Mouse (Mus musculus) intestine, embryonic 16.5 days (tissue): ENCODE measurements around the gene Cdca3. TPM values are rescaled to one million over a fixed set of nuclear protein-coding genes. Genes with fewer than 3 reads are reported as not detected.

ENCODE experiments used
- ATAC-seq: fragments of 200-750 bp; cut with Nextera tagmentation; 2 replicates; pipeline ENCODE4 v1.8.0; 2017; ENCODE audit warnings: moderate TSS enrichment, moderate library complexity
- H3K27ac ChIP-seq: fragments of 300-500 bp; sonication (generic); 2 replicates; pipeline ENCODE4 v1.5.1; 2014; ENCODE audit warnings: mild to moderate bottlenecking, low read length
- H3K27me3 ChIP-seq: fragments of 300-500 bp; sonication (generic); replicated peaks from 2 replicates; pipeline ENCODE4 v1.6.1; 2014; ENCODE audit warnings: low read length, control low read depth, mixed read lengths; ENCODE audit not compliant: control insufficient read depth, insufficient read depth
- H3K36me3 ChIP-seq: fragments of 300-500 bp; sonication (generic); 2 replicates; pipeline ENCODE4 v1.6.1; 2014; ENCODE audit warnings: low read length, control low read depth; ENCODE audit not compliant: control insufficient read depth, insufficient read depth
- H3K4me1 ChIP-seq: fragments of 300-500 bp; sonication (generic); 2 replicates; pipeline ENCODE4 v1.6.1; 2014; ENCODE audit warnings: low read length, control low read depth, mixed read lengths; ENCODE audit not compliant: control insufficient read depth, insufficient read depth
- H3K4me2 ChIP-seq: fragments of 300-500 bp; sonication (generic); 2 replicates; pipeline ENCODE4 v1.6.1; 2014; ENCODE audit warnings: low read depth, low read length, control low read depth
- H3K4me3 ChIP-seq: fragments of 300-500 bp; sonication (generic); 2 replicates; pipeline ENCODE4 v1.5.1; 2014; ENCODE audit warnings: mild to moderate bottlenecking, low read length
- H3K9ac ChIP-seq: fragments of 300-500 bp; sonication (generic); 2 replicates; pipeline ENCODE4 v1.6.1; 2014; ENCODE audit warnings: low read depth, low read length
- H3K9me3 ChIP-seq: fragments of 300-500 bp; sonication (generic); 2 replicates; pipeline ENCODE4 v1.6.1; 2016; ENCODE audit warnings: low read length, control low read depth; ENCODE audit not compliant: control insufficient read depth
- WGBS: fragments of 180-500 bp; shearing (Covaris S2); extraction: QIAGEN DNeasy Blood & Tissue Kit; methylation state at CpG from one replicate; pipeline ENCODE4 v1.1.7; 2014; 5-methylcytosine and 5-hydroxymethylcytosine counted together
- polyA plus RNA-seq: library from polyadenylated mRNA; unstranded; fragments of >200 nt; fragmentation: Nextera tagmentation; extraction: Ambion mirVana; gene quantifications from 2 replicates; pipeline ENCODE4 v1.2.1, GENCODE M21; 2015

Gene Cdca3
- polyA plus RNA-seq: 153 and 183 TPM in 2 replicates

DNA sequence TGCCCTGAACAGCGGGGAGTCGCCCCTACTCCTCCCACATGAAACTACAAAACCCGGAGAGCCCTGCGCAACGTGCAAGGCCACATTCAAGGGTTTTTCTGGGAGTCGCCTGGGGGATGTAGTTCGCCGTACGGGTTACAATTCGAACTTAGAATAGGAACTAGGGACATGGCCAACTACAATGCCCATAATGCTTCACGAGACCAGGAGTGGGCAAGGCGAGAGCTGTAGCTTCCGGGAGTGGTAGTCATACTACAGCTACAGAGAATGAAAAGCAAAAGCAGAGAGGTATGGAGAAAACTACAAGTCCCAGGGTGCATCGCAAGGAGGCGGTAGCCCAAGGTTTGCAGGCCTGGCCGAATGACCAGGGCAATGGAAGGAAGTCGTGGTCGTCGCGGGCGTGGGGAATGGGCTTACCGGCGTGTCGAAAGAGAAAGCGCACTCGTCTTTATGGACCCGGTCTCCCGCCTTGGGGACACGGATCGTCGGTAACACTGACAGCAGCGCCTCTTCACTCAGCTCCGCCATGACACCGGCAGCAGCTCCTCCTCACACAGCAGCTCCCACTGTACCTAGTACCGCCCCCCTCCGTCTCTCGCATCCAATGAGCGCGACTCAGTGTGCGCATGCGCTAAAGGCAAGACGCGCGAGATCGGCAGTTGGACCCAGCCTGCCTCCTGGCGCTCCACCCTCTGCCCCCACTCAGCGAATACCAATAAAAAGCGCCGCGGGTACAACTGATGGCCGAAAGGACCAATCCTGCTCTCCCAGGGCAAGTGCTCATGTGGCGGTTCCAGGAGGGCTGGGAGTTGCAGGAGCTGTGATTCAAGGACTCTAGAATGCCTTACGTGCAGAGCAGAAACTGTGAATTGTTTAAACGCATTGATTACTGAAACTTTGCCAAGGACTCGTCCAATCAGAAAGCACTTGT is at the start of gene Cdca3, which contains the start of gene Usp5:
TSS of gene Cdca3 (plus strand) at position 680 of the 931 bp plus-strand sequence.
TSS of gene Usp5 (minus strand) at position 617 of the 931 bp plus-strand sequence.
- H3K27me3 ChIP-seq: no peaks in the 10 kb centered on the region
- peak; percentile 95 for ATAC-seq
- peak within 1 kb of the TSS; percentile 90 for H3K4me2 ChIP-seq
- peak within 1 kb of the TSS; percentile 96 for H3K27ac ChIP-seq
- under 1% methylated on average over 55 of the region's 55 CpGs for WGBS
- H3K4me3 ChIP-seq: peak within 1 kb of the TSS; percentile 76
- H3K4me1 ChIP-seq: peaks cover 10% of the 10 kb centered on the region
- peaks cover 16% of the 10 kb centered on the region for H3K36me3 ChIP-seq
- H3K9ac ChIP-seq: peak within 1 kb of the TSS; percentile 86
- H3K9me3 ChIP-seq: no peaks in the 10 kb centered on the region

DNA sequence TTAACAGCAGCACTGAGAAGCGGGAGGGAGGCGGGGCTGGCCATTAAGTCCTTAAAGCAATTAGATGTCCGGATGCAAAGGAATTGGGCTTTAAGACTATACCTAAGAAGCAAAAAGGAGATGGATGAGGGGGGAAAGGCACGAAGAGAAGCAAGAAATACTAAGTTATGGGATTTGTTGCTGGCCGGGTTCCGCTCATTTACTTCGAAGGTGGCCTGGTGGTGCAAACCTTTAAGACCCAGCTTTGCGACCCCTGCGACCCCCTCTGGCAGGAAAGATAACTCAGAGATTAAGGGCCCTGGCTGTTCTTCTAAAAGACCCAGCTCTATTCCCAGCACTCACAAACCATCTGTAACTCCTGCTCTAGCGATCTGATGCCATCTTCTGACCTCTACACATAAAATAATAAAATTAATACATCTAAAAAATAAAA is 49.3 kb upstream of the Cdca3 start:
- Histone ChIP-seq H3K9me3 (no peaks in the 10 kb centered on the region), H3K9ac (0 out of 2 replicates have a peak overlapping the region, but pooled peaks have one; percentile 3), H3K36me3 (no peaks in the 10 kb centered on the region), H3K4me1 (no peaks in the 10 kb centered on the region; the same call in 1 of the 2 replicates), H3K27ac (no peak overlapping the region), H3K27me3 (no peaks in the 10 kb centered on the region; the same call in 1 of the 2 replicates), H3K4me2 (peak overlapping the region; percentile 61), H3K4me3 (peak overlapping the region; percentile 42)
- ATAC-seq: peak; percentile 12; the same call in 1 of the 2 replicates
- 4% methylated on average over 10 of the region's 10 CpGs for WGBS

DNA sequence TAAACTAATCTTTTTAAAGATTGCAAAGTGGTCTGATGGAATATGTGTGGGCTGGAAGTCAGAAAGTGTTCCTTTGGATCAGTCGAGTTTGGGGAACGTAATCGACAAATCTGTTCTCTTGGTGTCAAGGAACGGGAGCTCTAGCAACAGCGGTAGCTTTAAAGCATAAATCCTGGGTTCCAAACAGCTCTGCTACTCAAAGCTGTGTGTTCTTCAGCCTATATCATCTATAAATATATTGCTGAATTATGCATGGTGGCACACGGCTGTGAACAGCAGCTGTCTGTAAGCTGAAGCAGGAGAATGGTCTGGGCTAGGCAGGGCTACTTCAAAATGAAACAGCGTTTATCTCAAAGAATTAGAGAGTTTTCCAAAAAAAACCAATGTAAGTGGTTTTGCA is 48.4 kb upstream of the Cdca3 start:
- Histone ChIP-seq H3K9me3 (no peaks in the 10 kb centered on the region), H3K4me2 (no peak overlapping the region), H3K4me3 (no peak overlapping the region), H3K36me3 (no peaks in the 10 kb centered on the region), H3K27me3 (no peaks in the 10 kb centered on the region; the same call in 1 of the 2 replicates), H3K4me1 (no peaks in the 10 kb centered on the region; the same call in 1 of the 2 replicates), H3K9ac (no peak overlapping the region), H3K27ac (no peak overlapping the region)
- ATAC-seq: no peak
- 87% methylated on average over 7 of the region's 7 CpGs for WGBS

DNA sequence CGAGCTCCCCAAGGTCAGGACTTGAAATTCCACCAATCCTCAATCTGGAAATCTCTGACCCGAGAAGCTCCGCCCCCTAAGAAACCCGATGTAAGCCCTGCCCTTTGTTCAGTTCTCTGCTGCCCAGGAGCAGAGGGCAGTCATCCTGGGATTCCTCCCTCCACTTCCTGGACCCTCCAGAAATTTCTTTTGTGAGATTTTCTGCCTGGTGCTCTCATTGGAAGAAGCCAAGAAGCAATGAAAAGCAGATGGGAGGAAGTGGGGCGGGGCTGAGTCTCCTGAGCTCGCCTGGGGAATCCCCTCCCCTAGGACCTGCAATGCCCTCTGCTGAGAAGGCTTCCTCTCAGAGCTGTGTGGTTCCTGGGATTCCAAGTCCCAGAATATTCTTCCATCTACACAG is 46.9 kb upstream of the Cdca3 start:
- WGBS: 20% methylated on average over 6 of the region's 6 CpGs
- Histone ChIP-seq H3K27me3 (no peaks in the 10 kb centered on the region; the same call in 1 of the 2 replicates), H3K4me2 (peak overlapping the region; percentile 30), H3K4me3 (peak overlapping the region; percentile 33), H3K9me3 (no peaks in the 10 kb centered on the region), H3K9ac (no peak overlapping the region), H3K4me1 (no peaks in the 10 kb centered on the region; the same call in 1 of the 2 replicates), H3K36me3 (no peaks in the 10 kb centered on the region), H3K27ac (no peak overlapping the region)
- ATAC-seq: peak; percentile 53

DNA sequence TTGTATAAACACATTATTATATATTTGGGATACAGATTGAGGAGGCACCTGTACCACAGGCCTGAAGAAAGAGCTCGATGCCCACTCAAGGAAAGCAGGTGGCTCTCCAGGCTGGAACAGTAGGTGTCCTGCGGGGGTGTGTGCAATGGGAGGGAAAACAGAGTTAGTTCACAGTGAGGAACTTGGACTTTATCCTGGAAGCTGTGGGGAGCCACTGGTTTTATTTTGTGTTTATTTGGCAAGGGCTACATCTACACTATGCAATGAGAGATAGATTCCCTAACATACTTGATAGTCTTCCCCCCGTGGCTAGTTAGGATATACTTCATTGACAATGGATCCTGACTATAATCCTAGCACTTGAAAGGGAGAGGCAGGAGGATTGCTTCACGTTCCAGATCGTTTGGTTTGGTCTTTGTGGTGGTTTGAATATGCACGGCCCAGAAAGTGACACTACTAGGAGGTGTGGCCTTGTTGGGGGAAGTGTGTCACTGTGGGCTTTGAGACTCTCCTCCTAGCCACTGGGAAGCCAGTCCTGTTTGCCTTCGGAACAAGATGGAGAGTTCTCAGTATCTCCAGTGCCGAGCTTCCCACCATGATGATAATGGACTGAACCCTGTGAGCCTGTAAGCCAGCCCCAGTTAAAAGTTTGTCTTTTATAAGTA is 42.5 kb upstream of the Cdca3 start:
- WGBS: 49% methylated on average over 8 of the region's 8 CpGs
- Histone ChIP-seq H3K9me3 (no peaks in the 10 kb centered on the region), H3K27ac (no peak overlapping the region), H3K9ac (no peak overlapping the region), H3K4me1 (no peaks in the 10 kb centered on the region; the same call in 1 of the 2 replicates), H3K4me2 (no peak overlapping the region), H3K36me3 (no peaks in the 10 kb centered on the region), H3K4me3 (no peak overlapping the region), H3K27me3 (no peaks in the 10 kb centered on the region)
- no peak for ATAC-seq

DNA sequence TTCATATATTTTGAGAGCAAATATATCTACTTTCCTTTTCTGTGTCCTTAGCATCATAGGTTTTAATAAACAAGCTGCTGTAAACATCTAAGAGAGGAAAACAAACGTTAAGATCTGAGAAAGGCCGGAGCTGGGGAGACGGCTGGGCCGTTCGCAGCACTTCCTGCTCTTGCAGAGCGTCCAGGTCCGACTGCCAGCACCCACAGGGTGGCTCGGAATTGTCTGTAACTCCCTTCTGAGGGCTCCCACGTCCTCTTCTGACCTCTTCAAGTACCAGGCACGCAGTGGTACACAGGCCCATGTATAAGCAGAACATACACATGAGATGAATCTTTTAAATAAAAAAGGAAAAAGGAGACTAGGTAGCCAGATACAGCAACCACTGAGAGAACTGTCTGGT is 41.6 kb upstream of the Cdca3 start:
- no peak overlapping the region for H3K27ac ChIP-seq
- no peak for ATAC-seq
- 66% methylated on average over 10 of the region's 10 CpGs for WGBS

DNA sequence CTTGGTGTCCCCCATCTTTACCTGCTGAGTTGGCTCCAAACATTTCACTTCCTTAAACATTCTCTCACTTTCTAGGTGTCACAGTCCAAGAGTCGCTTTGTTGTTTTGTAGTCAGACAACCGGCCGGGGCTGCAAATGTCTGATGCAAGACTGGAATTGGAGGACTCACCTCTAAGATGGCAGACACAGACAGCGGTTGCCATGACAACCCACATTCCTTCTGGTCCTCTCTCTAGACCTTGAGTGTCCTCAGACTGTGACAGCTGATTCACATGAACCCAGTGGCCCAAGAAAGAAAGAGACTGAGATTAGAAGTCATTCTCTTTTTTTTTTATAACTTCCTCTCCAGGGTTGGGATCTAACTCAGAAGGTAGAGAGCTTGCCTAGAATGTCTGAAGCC is 39.8 kb upstream of the Cdca3 start:
- Histone ChIP-seq H3K27ac (no peak overlapping the region), H3K4me3 (no peak overlapping the region), H3K9me3 (no peaks in the 10 kb centered on the region), H3K36me3 (no peaks in the 10 kb centered on the region), H3K27me3 (no peaks in the 10 kb centered on the region), H3K9ac (no peak overlapping the region), H3K4me1 (no peaks in the 10 kb centered on the region), H3K4me2 (no peak overlapping the region)
- ATAC-seq: no peak
- WGBS: 81% methylated on average over 4 of the region's 4 CpGs

More for the DNA sequence above, 41.6 kb upstream of the Cdca3 start:
- Histone ChIP-seq H3K36me3 (no peaks in the 10 kb centered on the region), H3K4me2 (no peak overlapping the region), H3K9ac (no peak overlapping the region), H3K9me3 (no peaks in the 10 kb centered on the region), H3K27me3 (no peaks in the 10 kb centered on the region), H3K4me3 (no peak overlapping the region), H3K4me1 (no peaks in the 10 kb centered on the region; the same call in 1 of the 2 replicates)

DNA sequence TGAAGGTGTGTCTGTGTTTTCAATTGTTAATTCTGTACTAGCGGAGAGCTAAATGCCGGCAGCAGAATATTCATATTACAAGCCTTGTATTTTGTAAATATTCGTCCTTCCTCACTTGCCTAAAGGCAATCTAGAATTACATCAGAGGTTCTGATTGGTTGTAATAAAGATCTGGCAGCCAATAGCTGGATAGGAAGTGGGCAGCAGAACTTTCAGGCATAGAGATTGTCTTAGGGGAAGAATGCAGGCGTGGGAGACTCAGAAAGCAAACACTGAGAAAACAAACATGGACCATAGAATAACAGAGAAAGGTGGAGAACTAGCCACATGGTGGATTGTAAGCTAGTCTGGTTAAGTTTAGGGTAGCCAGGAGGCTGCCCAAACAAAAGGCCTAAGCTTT is 39.2 kb upstream of the Cdca3 start:
- Histone ChIP-seq H3K9me3 (no peaks in the 10 kb centered on the region), H3K9ac (no peak overlapping the region), H3K27ac (no peak overlapping the region), H3K4me2 (no peak overlapping the region), H3K4me3 (no peak overlapping the region), H3K4me1 (no peaks in the 10 kb centered on the region), H3K36me3 (no peaks in the 10 kb centered on the region), H3K27me3 (no peaks in the 10 kb centered on the region)
- WGBS: 64% methylated on average over 4 of the region's 4 CpGs
- no peak for ATAC-seq

DNA sequence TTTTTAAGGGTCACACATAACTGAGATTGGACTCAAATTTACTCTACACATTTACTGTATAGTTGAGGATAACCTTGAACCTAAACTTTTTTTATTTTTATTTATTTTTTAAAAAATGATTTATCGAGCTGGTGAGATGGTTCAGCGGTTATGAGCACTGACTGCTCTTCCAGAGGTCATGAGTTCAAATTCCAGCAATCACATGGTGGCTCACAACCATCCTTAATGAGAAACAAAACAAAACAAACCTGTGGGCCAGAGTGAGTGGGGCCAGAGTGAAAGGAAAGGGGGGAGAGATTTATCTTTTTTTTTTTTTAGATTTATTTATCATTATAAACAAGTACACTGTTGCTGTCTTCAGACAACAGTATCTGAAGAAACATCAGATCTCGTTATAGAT is 37.4 kb upstream of the Cdca3 start:
- no peak overlapping the region for H3K4me2 ChIP-seq
- WGBS: 79% methylated on average over 3 of the region's 3 CpGs
- no peaks in the 10 kb centered on the region for H3K9me3 ChIP-seq
- H3K36me3 ChIP-seq: no peaks in the 10 kb centered on the region
- H3K4me1 ChIP-seq: no peaks in the 10 kb centered on the region
- H3K4me3 ChIP-seq: no peak overlapping the region
- H3K9ac ChIP-seq: no peak overlapping the region
- no peak overlapping the region for H3K27ac ChIP-seq
- no peaks in the 10 kb centered on the region for H3K27me3 ChIP-seq
- no peak for ATAC-seq
